Mouse (Mus musculus) liver (tissue): ENCODE results near the gene Hoxa7.

Source experiments
- DNase-seq: peaks from one replicate; pipeline ENCODE4 v3.0.0-alpha.2; 2020; ENCODE audit warnings: mixed read lengths

Gene Hoxa7

GRCm38 (mm10) chr6:52238976-52239375 lies 17.3 kb upstream of the Hoxa7 start:
- no peak for DNase-seq

DNA sequence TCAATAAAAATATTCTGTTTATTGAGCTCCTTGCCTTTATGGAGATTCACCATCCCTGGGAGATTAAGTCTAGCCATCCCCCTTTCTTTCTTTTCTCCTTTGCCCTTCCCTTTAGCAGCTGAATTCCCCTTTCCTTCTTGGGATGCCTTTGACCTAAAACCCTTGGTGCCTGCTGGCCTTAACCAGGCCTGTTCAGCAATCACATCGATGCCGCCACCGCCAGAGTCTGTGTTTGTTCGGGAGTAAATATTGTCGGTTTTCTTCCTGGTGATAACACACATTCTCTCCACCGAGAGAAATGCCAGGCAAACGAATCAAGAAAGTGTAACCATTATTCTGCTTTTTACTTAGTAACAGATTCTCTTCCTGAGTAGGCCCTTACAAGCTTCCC lies 16.5 kb upstream of the Hoxa7 start:
- no peak for DNase-seq

- no peak for DNase-seq
These were observed 15.9 kb upstream of the Hoxa7 start for GRCm38 (mm10) chr6:52237346-52238154.

DNA sequence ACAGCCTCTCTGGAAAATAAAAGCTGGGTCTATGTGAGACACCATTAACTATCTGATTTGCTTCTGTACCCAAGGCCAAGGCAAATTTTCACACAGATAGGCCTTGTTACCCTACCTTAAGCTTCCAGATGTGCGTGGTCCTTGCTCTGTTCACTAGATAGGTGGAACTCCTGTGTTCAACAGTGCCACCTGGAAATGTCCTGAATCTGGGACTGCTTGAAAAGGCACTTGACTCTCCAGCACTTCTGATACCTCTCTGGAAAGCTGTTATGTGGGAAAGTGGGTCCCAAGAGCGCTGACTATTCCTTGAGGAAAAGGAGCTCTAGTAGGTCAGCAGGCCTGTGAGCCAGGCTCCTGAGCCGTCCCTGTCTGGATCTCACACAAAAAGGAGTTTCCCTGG lies 15.2 kb upstream of the Hoxa7 start:
- no peak for DNase-seq

DNA sequence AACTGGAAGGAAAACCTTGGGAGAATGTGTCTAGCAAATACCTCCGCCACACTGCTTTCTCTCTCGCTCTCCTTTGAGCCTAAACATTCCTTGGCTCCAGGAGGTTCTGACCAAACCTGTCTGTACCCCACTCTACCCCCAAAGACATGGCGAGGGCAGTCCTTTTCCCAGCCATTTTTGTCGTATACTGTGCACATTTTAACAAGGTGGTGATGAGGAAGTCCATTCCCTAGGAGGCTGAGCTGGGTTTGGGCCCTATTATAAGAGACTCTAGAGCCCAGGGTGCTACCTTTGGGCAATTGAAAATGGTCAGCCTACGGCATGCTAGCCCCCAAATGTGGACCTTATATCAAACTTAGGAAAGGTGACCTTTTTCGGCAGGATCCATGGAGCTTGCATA lies 14.2 kb upstream of the Hoxa7 start:
- DNase-seq = no peak

DNA sequence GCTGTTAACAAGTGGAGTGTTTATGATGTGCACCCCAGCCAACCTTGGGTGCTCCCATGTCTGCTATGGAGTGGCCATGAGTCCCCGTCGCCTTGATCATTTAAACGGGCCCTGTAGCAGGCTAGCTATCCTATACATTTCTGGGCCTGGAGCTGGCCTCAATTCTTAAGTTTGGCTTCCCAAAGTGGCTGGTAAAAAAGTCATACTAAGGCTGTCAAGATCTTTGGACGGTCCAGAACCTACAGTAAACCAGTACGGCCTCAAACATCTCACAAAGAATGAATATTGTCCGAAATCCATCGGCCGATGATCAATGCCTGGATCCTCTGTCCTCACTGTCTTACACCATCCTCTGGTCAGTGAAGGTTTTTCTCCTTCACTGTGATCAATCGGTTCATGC lies 13.6 kb upstream of the Hoxa7 start:
- DNase-seq = no peak

DNA sequence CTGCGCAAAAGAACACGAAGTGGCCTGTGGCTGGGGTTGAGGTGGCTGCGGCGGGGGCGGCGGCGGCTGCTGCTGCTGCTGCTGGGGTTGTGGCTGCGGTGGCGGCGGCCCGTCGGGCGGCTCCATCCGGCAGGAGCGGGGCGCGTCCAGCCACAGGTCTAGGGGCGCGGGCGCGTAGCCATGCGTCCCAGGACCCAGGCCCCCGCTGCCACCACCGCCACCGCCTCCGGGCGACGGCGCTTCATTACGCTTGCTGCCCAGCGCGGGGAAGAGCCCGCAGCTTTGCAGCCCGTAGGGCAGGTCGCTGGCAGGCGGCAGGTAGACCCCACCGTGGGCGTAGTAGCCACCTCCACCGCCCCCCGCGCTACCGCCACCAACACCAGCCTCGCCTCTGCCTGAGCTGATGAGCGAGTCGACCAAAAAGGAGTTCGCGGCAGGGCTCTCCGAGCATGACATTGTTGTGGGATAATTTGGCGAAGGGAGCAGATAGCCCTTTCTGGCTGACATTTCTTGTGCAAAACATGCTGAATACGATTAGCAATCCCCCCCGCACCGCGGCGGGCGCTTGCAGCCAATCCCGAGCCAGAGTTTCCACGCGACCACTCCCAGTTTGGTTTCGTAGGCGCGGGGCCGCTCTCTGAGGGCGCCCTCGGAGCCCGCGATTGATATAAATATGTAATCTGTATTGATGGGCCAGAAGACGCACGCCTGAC lies 12.9 kb upstream of the Hoxa7 start:
- no peak for DNase-seq

- no peak for DNase-seq
These were observed 12.1 kb upstream of the Hoxa7 start for GRCm38 (mm10) chr6:52233546-52234427.

DNA sequence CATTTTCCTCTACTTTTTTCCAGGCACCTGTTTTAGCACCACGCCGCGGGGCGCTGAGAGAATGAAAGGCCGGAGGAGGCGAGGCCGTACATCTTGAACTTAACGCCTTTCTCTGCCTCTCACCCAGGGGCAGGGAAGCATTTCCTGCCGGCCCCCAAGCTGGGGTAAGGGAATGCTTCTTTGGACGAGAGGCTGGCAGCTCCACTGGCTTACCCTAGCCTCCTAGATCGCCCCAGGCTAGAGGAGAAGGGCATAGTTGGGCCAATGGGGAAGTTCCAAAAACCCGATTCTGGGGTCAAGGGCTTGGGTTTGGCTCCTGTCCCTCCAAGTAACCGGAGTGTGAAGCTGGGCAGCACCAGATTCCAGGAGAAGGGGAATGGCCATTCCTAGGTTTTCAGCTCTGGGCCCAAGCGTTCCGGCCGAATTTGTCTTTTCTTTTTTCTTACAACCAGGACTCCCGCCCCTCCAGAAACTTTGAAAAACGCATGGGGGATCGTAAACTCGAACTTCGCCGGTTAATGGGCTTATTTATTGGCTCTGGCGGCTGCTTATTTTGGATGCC lies 11.4 kb upstream of the Hoxa7 start:
- no peak for DNase-seq

DNA sequence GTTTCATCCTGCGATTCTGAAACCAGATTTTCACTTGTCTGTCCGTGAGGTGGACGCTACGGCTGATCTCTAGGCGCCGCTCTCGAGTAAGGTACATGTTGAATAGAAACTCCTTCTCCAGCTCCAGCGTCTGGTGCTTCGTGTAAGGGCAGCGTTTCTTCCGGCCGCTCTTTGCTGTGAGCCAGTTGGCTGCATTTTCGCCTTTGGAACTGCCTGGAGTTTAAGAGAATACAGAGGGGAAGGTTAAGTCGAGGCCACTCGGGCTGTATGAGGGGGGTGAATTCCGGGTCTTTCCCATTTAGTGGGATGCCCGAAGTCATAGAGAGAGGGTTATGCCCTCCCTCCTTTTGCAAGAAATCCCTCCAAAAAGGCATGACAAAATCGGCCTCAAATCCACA lies 10.9 kb upstream of the Hoxa7 start:
- DNase-seq = no peak

DNA sequence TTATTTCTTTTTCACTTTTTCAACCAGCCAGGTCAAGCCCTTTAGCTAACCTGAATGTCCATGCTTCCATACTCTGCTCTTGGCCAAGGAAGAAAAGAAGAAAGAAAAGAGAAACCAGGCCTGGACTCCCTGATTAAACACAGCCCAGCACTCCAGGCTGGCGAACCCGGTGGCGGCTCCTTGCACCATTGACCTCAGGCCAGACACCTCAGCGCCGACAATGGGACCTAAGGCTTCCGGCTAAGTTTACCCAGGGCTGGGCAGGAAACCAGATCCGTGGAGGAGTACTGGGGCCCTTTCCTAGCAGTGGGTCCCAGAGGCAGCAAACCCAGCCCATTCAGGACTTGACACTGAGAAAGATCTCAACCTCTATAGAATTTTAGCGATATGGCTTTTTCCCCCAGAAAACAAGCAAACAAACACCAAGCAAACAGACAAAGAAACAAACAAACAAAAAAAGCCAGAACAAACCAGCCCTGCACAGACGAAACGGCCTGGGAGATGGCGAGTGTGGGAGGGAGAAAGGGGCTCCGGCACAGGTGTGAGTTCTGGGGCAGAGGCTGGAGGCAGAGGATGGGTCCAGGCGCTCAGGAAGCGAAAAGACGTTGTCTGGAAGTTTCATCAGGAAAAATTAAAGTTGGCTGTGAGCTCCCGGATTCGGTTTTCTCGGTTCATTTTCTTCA lies 10.4 kb upstream of the Hoxa7 start:
- DNase-seq = no peak

DNA sequence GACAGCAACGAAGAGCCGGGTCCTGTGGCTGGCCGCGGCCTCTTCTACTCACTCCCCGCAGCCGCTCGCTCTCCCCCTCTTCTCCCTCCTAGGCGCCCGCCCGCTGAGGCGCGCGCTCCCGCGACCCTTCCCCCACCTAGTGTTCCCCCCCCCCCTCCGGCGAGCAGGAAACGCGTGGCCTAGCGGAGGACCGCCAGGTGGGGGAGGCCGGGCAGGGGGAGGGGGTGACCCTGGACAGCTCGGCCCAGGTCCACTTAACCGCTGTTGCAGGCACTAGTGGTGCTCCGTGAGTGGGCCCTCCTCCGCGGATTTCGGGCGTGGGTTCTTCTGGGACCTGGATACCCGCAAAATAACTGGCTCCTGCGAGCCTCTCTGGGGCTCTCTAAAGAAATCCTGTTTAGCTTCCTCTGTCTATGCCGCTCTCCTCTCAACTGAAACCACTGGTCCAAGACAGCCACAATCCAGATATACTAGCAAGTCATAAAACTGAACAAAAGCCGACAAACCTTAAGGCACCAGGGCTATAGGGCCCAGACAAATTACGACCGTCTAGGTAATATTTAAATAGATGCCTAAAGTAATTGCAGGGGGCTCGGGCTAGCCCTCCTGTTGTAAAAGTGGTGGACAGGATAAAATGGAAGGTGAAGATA lies 9.0 kb upstream of the Hoxa7 start, which contains the start of gene Hoxa9:
Hoxa9 (minus strand) TSS at position 574 of the 650 bp plus-strand sequence.
- DNase-seq = no peak

GRCm38 (mm10) chr6:52229558-52230416 lies 8.1 kb upstream of the Hoxa7 start:
- no peak for DNase-seq

GRCm38 (mm10) chr6:52228475-52229465 lies 7.1 kb upstream of the Hoxa7 start:
- DNase-seq = no peak

DNA sequence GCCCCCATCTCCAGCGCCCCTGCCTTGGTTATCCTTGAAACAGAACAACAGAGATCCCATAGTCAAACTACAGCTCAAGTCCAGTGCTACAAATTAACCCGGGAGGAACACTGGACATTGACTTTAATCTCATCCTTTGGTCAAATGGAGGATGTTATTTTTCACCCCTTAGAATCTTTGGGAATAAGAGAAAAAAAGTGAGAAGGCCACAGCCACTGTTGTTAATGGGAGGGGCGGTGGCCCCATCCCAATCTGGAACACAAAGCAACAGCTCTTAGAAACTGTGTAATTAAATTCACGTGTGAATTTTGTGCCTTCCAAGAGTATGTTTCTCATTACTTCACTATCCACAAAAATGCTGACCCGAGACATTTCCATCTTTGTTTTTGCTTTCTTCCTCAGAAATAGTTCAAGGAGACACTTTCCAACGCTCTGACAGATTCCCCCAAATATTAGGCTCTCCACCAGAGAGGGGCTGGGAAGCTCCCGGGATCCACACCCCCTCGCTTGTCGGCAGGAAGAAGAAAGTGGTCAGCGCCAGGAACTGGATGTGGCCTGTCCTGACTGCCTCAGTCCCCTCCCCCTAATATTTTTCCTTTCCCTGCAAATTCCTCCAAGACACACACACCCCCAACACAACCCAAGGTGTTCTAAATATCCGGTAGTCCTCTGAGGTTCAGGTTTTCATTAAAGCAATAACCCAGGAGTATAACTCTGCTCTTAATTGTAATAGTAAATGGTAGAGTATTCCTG lies 6.0 kb upstream of the Hoxa7 start:
- no peak for DNase-seq

GRCm38 (mm10) chr6:52226569-52227257 lies 5.1 kb upstream of the Hoxa7 start:
- DNase-seq = no peak

GRCm38 (mm10) chr6:52225612-52226568 lies 4.2 kb upstream of the Hoxa7 start:
- peak; percentile 47 for DNase-seq
